Mouse (Mus musculus) forebrain, embryonic 13.5 days (tissue): Measurements from ENCODE around the gene Taar3. TPM values are rescaled to one million over a fixed set of nuclear protein-coding genes. Genes with fewer than 3 reads are reported as not detected.

Experiments used
- ATAC-seq: fragments of 200-750 bp; cut with Nextera tagmentation; 2 replicates; pipeline ENCODE4 v1.8.0; 2017
- H3K27ac ChIP-seq: fragments of 300-500 bp; sonication (generic); 2 replicates; pipeline ENCODE4 v1.5.1; 2015; ENCODE audit warnings: inconsistent platforms, mild to moderate bottlenecking, moderate library complexity
- H3K27me3 ChIP-seq: fragments of 300-500 bp; sonication (generic); 2 replicates; pipeline ENCODE4 v1.6.1; 2015; ENCODE audit warnings: mild to moderate bottlenecking, inconsistent platforms
- H3K36me3 ChIP-seq: fragments of 300-500 bp; sonication (generic); 2 replicates; pipeline ENCODE4 v1.6.1; 2015; ENCODE audit warnings: mild to moderate bottlenecking, inconsistent platforms; ENCODE audit not compliant: poor library complexity, severe bottlenecking
- H3K4me1 ChIP-seq: fragments of 300-500 bp; sonication (generic); 2 replicates; pipeline ENCODE4 v1.6.1; 2015; ENCODE audit warnings: inconsistent platforms
- H3K4me2 ChIP-seq: fragments of 300-500 bp; sonication (generic); 2 replicates; pipeline ENCODE4 v1.6.1; 2015; ENCODE audit warnings: inconsistent platforms, mild to moderate bottlenecking, moderate library complexity
- H3K4me3 ChIP-seq: fragments of 300-500 bp; sonication (generic); 2 replicates; pipeline ENCODE4 v1.5.1; 2015; ENCODE audit warnings: mild to moderate bottlenecking, inconsistent platforms
- H3K9ac ChIP-seq: fragments of 300-500 bp; sonication (generic); 2 replicates; pipeline ENCODE4 v1.6.1; 2015; ENCODE audit warnings: mild to moderate bottlenecking, inconsistent platforms
- H3K9me3 ChIP-seq: fragments of 300-500 bp; sonication (generic); replicated peaks from 2 replicates; pipeline ENCODE4 v1.6.1; 2016; ENCODE audit warnings: inconsistent platforms
- WGBS: fragments of 180-500 bp; shearing (Covaris S2); methylation state at CpG from one replicate; pipeline ENCODE4 v1.1.7; 2015; 5-methylcytosine and 5-hydroxymethylcytosine counted together
- polyA plus RNA-seq: library from polyadenylated mRNA; unstranded; fragments of >200 nt; fragmentation: Nextera tagmentation; extraction: Ambion mirVana; gene quantifications from 2 replicates; pipeline ENCODE4 v1.2.1, GENCODE M21; 2015

Gene Taar3
- not detected in 2 replicates for polyA plus RNA-seq

DNA sequence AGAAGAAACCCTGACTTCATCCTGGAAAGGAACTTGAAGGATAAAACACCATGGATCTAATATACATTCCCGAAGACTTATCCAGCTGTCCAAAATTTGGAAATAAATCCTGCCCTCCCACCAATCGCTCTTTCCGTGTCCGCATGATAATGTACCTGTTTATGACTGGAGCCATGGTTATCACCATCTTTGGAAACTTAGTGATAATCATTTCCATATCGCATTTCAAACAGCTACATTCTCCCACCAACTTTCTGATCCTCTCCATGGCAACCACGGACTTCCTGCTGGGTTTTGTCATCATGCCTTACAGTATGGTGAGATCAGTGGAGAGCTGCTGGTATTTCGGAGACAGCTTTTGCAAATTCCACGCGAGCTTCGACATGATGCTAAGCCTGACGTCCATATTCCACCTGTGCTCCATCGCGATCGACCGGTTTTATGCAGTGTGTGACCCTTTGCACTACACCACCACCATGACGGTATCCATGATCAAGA is at the start of gene Taar3:
Gene Taar3 (plus strand): TSS at position 51 of the 498 bp plus-strand sequence.
- Histone ChIP-seq H3K27ac (no peak within 1 kb of the TSS), H3K4me2 (no peak within 1 kb of the TSS), H3K4me3 (no peak within 1 kb of the TSS), H3K9me3 (no peaks in the 10 kb centered on the region), H3K4me1 (peaks cover 7% of the 10 kb centered on the region; the same call in 1 of the 2 replicates), H3K36me3 (no peaks in the 10 kb centered on the region), H3K27me3 (no peaks in the 10 kb centered on the region), H3K9ac (no peak within 1 kb of the TSS)
- ATAC-seq: no peak
- 92% methylated on average over 16 of the region's 16 CpGs for WGBS

DNA sequence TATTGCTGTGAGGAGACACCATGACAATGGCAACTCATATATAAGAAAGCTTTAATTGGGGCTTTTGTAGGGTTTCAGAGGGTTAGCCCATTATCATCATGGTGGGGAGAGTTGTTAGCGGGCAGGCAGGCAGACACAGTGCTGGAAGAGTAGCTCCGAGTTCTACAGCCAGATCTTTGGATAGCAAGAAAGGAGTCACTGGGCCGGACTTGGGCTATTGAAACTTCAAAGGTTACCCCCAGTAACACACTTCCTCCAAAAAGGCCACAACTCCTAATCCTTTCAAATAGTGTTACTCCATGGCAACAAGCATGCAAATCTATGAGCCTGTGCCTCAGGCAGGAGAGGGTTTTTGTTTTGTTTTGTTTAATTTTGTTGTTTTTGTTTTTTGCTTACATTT is 48.2 kb upstream of the Taar3 start:
- 17% methylated on average over 3 of the region's 3 CpGs for WGBS

GRCm38 (mm10) chr10:23905661-23906060 is 43.7 kb upstream of the Taar3 start:
- Histone ChIP-seq H3K4me3 (no peak overlapping the region), H3K4me1 (0 out of 2 replicates have a peak, but pooled peaks cover 8% of the 10 kb centered on the region), H3K9me3 (no peaks in the 10 kb centered on the region), H3K4me2 (no peak overlapping the region), H3K27me3 (no peaks in the 10 kb centered on the region), H3K27ac (no peak overlapping the region), H3K36me3 (no peaks in the 10 kb centered on the region), H3K9ac (no peak overlapping the region)
- 93% methylated on average over 1 of the region's 1 CpGs for WGBS
- no peak for ATAC-seq

More for the DNA sequence above, 48.2 kb upstream of the Taar3 start:
- 0 out of 2 replicates have a peak, but pooled peaks have one; percentile 65 for ATAC-seq
- no peak overlapping the region for H3K9ac ChIP-seq
- H3K36me3 ChIP-seq: no peaks in the 10 kb centered on the region
- no peaks in the 10 kb centered on the region for H3K9me3 ChIP-seq
- H3K27ac ChIP-seq: no peak overlapping the region
- no peaks in the 10 kb centered on the region for H3K27me3 ChIP-seq
- H3K4me2 ChIP-seq: no peak overlapping the region
- H3K4me1 ChIP-seq: 0 out of 2 replicates have a peak, but pooled peaks cover 8% of the 10 kb centered on the region
- H3K4me3 ChIP-seq: no peak overlapping the region

- Histone ChIP-seq H3K4me1 (no peaks in the 10 kb centered on the region), H3K4me2 (no peak within 1 kb of the TSS), H3K9me3 (no peaks in the 10 kb centered on the region), H3K4me3 (no peak within 1 kb of the TSS), H3K27me3 (no peaks in the 10 kb centered on the region), H3K36me3 (no peaks in the 10 kb centered on the region), H3K9ac (no peak within 1 kb of the TSS), H3K27ac (no peak within 1 kb of the TSS)
- 92% methylated on average over 4 of the region's 4 CpGs for WGBS
- ATAC-seq: no peak
Measured at GRCm38 (mm10) chr10:23920056-23920455, 29.3 kb upstream of the Taar3 start, which contains the start of gene Taar1. Taar1 (plus strand) TSS chr10:23920356.

GRCm38 (mm10) chr10:23922468-23922867 is 26.9 kb upstream of the Taar3 start:
- H3K4me2 ChIP-seq: no peak overlapping the region

DNA sequence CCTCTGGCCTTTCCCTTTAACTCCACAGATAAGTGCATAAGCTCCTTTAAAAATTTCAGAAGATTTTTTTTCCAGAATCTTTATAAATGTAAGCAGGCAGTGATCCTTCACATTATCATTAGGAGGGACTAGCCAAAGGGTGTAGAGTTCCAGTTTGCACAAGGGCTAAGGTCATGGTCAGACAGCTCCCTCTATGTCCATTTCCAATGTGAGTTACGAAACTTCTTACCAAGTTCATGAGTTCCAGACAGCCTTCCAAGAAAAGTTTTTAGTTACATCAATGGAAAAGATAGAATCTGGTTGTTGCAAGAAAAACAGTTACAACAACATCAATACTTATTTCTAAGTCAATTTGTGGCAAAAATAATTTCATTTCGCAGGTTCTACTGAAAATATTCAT is 25.4 kb upstream of the Taar3 start:
- H3K27me3 ChIP-seq: no peaks in the 10 kb centered on the region
- H3K36me3 ChIP-seq: no peaks in the 10 kb centered on the region
- H3K4me3 ChIP-seq: no peak overlapping the region
- no peak overlapping the region for H3K9ac ChIP-seq
- no peaks in the 10 kb centered on the region for H3K4me1 ChIP-seq
- no peaks in the 10 kb centered on the region for H3K9me3 ChIP-seq
- ATAC-seq: no peak
- H3K4me2 ChIP-seq: no peak overlapping the region
- no peak overlapping the region for H3K27ac ChIP-seq
- WGBS: 85% methylated on average over 2 of the region's 2 CpGs

More at GRCm38 (mm10) chr10:23922468-23922867, 26.9 kb upstream of the Taar3 start:
- ATAC-seq: no peak
- H3K27me3 ChIP-seq: no peaks in the 10 kb centered on the region
- H3K9me3 ChIP-seq: no peaks in the 10 kb centered on the region
- H3K4me1 ChIP-seq: no peaks in the 10 kb centered on the region
- H3K27ac ChIP-seq: no peak overlapping the region
- H3K9ac ChIP-seq: no peak overlapping the region
- 86% methylated on average over 3 of the region's 3 CpGs for WGBS
- no peak overlapping the region for H3K4me3 ChIP-seq
- no peaks in the 10 kb centered on the region for H3K36me3 ChIP-seq

- H3K27ac ChIP-seq: no peak overlapping the region
- no peak for ATAC-seq
- WGBS: 32% methylated on average over 4 of the region's 4 CpGs
- H3K27me3 ChIP-seq: no peaks in the 10 kb centered on the region
- no peaks in the 10 kb centered on the region for H3K36me3 ChIP-seq
- H3K9me3 ChIP-seq: no peaks in the 10 kb centered on the region
- H3K4me3 ChIP-seq: no peak overlapping the region
- no peak overlapping the region for H3K4me2 ChIP-seq
- H3K9ac ChIP-seq: no peak overlapping the region
- no peaks in the 10 kb centered on the region for H3K4me1 ChIP-seq
Measured at GRCm38 (mm10) chr10:23937613-23938012, 11.7 kb upstream of the Taar3 start.

- Histone ChIP-seq H3K27ac (no peak within 1 kb of the TSS), H3K4me2 (no peak within 1 kb of the TSS), H3K36me3 (no peaks in the 10 kb centered on the region), H3K9me3 (no peaks in the 10 kb centered on the region), H3K4me3 (no peak within 1 kb of the TSS), H3K4me1 (no peaks in the 10 kb centered on the region), H3K9ac (no peak within 1 kb of the TSS), H3K27me3 (no peaks in the 10 kb centered on the region)
- whole genome bisulfite sequencing: 50% methylated on average over 6 of the region's 6 CpGs
- ATAC-seq: no peak
Measured at GRCm38 (mm10) chr10:23938312-23938711, 11.0 kb upstream of the Taar3 start, which contains the start of gene Taar2. Taar2 (plus strand) TSS chr10:23938572.

DNA sequence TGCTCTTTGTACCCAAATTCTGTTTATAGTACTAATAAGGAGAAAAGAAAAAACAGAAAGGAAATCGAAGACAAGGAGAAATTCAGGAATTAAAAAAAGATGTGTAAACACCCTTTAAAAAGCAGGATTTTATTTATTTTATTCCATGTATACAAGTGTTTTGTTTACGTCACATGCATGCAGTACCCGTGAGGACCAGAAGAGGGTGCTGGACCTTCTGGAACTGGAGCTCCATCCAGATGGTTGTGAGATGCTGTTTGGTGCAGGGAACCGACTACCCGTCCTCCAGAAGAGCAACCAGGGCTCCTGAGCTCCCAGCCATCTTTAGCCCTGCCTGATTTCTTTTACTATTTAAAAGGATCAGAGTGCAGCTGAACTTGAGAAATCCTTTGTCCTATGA is 6.9 kb upstream of the Taar3 start:
- no peaks in the 10 kb centered on the region for H3K9me3 ChIP-seq
- no peak for ATAC-seq
- no peak overlapping the region for H3K27ac ChIP-seq
- no peaks in the 10 kb centered on the region for H3K27me3 ChIP-seq
- no peaks in the 10 kb centered on the region for H3K4me1 ChIP-seq
- no peak overlapping the region for H3K9ac ChIP-seq
- H3K4me3 ChIP-seq: no peak overlapping the region
- H3K4me2 ChIP-seq: no peak overlapping the region
- WGBS: 80% methylated on average over 5 of the region's 5 CpGs
- H3K36me3 ChIP-seq: no peaks in the 10 kb centered on the region

GRCm38 (mm10) chr10:23948026-23948425 is 1.3 kb upstream of the Taar3 start:
- H3K27ac ChIP-seq: no peak overlapping the region
- no peaks in the 10 kb centered on the region for H3K27me3 ChIP-seq
- H3K36me3 ChIP-seq: no peaks in the 10 kb centered on the region
- H3K9me3 ChIP-seq: no peaks in the 10 kb centered on the region
- no peak overlapping the region for H3K4me3 ChIP-seq
- H3K9ac ChIP-seq: no peak overlapping the region
- no peak overlapping the region for H3K4me2 ChIP-seq
- WGBS: 52% methylated on average over 7 of the region's 7 CpGs
- ATAC-seq: no peak
- 0 out of 2 replicates have a peak, but pooled peaks cover 5% of the 10 kb centered on the region for H3K4me1 ChIP-seq

- 82% methylated on average over 6 of the region's 6 CpGs for whole genome bisulfite sequencing
- no peaks in the 10 kb centered on the region for H3K27me3 ChIP-seq
- H3K4me2 ChIP-seq: no peak overlapping the region
- no peak overlapping the region for H3K4me3 ChIP-seq
- no peaks in the 10 kb centered on the region for H3K36me3 ChIP-seq
- no peak overlapping the region for H3K9ac ChIP-seq
- H3K4me1 ChIP-seq: peaks cover 7% of the 10 kb centered on the region; the same call in 1 of the 2 replicates
- no peaks in the 10 kb centered on the region for H3K9me3 ChIP-seq
- ATAC-seq: no peak
- H3K27ac ChIP-seq: no peak overlapping the region
Measured at GRCm38 (mm10) chr10:23951714-23952113, 2.4 kb downstream of the Taar3 start.

- no peaks in the 10 kb centered on the region for H3K27me3 ChIP-seq
- no peaks in the 10 kb centered on the region for H3K36me3 ChIP-seq
- ATAC-seq: no peak
- no peaks in the 10 kb centered on the region for H3K9me3 ChIP-seq
- no peak overlapping the region for H3K9ac ChIP-seq
- no peak overlapping the region for H3K4me3 ChIP-seq
- no peak overlapping the region for H3K4me2 ChIP-seq
- peaks cover 9% of the 10 kb centered on the region; the same call in 1 of the 2 replicates for H3K4me1 ChIP-seq
- 62% methylated on average over 3 of the region's 3 CpGs for WGBS
- H3K27ac ChIP-seq: no peak overlapping the region
Measured at GRCm38 (mm10) chr10:23959071-23959470, 9.7 kb downstream of the Taar3 start.

DNA sequence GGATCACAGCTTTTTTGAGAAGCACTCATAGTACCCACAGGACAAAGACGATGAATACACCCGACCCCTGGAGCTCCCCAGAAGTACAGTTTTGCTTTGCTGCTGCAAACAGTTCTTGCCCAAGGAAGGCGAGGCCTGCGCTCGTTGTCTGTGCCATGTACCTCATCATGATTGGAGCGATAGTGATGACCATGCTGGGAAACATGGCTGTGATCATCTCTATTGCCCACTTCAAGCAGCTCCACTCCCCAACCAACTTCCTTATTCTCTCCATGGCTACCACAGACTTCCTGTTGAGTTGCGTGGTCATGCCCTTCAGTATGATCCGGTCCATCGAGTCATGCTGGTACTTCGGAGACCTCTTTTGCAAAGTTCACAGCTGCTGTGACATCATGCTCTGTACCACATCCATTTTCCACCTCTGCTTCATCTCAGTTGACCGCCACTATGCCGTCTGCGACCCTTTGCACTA is 11.1 kb downstream of the Taar3 start, which contains the start of gene Taar4:
Gene Taar4 (plus strand): TSS at position 51 of the 472 bp plus-strand sequence.
- WGBS: 93% methylated on average over 13 of the region's 13 CpGs
- Histone ChIP-seq H3K4me3 (no peak within 1 kb of the TSS), H3K27ac (no peak within 1 kb of the TSS), H3K36me3 (no peaks in the 10 kb centered on the region), H3K27me3 (no peaks in the 10 kb centered on the region), H3K4me2 (no peak within 1 kb of the TSS), H3K9ac (no peak within 1 kb of the TSS), H3K9me3 (no peaks in the 10 kb centered on the region), H3K4me1 (peaks cover 6% of the 10 kb centered on the region; the same call in 1 of the 2 replicates)
- no peak for ATAC-seq
